Mouse (Mus musculus) spleen, adult 2 months (tissue): ENCODE results near the gene Mrps6.

Experiments
- CTCF ChIP-seq: fragments of 200-500 bp; IDR thresholded peaks from 2 replicates; pipeline ENCODE4 v1.5.1; 2011; ENCODE audit warnings: mild to moderate bottlenecking, inconsistent platforms; ENCODE audit not compliant: insufficient read depth, insufficient read length, insufficient replicate concordance; ENCODE audit errors: extremely low read depth
- POLR2A ChIP-seq: fragments of 200-500 bp; IDR thresholded peaks from 2 replicates; pipeline ENCODE4 v1.6.1; 2011; ENCODE audit warnings: low read depth, low read length, inconsistent platforms

DNA sequence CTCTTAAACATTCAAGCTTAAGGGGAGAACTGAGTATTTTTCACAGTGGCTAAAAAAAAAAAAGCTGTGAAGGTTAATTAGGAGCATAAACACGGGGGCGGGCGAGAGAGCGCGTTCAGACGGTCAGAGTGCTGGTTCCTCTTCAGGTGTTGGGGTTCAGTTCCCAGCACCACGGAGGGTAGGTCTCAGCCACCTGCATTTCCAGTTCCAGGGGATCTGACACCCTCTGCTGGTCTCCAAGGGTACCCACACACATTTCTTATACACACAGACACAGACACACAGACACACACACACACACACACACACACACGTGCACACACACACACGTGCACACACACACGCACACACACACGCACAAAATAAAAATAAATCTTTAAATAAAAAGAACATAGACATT, 18.1 kb upstream of the Mrps6 start:
- TF ChIP-seq CTCF, result no peak
- no peak for TF ChIP-seq POLR2A
